Mouse (Mus musculus) kidney, postnatal 25 days (tissue): Measurements from ENCODE around the gene Lrrk1.
A peak's percentile ranks its signal among the peaks of the same experiment; 100 is the strongest.

ENCODE experiments used
- DNase-seq, 2 experiments: peaks; one replicate each; pipeline ENCODE4 v3.0.0; 2021; ENCODE audit warnings: mixed read lengths in 2 of 2

Gene Lrrk1

GRCm38 (mm10) chr7:66333906-66334500 lies 54.1 kb downstream of the Lrrk1 start:
- no peak for DNase-seq

GRCm38 (mm10) chr7:66332340-66332739 lies 55.8 kb downstream of the Lrrk1 start:
- no peak for DNase-seq

- peak in 1 of 2 experiments; percentile 43 for DNase-seq
These were observed 57.5 kb downstream of the Lrrk1 start for GRCm38 (mm10) chr7:66330610-66331009.

- DNase-seq: no peak
These were observed 60.6 kb downstream of the Lrrk1 start for GRCm38 (mm10) chr7:66327516-66327915.

- DNase-seq: peak; percentile 30 to 53
These were observed 62.6 kb downstream of the Lrrk1 start for GRCm38 (mm10) chr7:66325419-66326053.

- no peak for DNase-seq
These were observed 64.7 kb downstream of the Lrrk1 start for GRCm38 (mm10) chr7:66323252-66324015.

GRCm38 (mm10) chr7:66320996-66321395 lies 67.2 kb downstream of the Lrrk1 start:
- peak; percentile 73 to 75 for DNase-seq

- no peak for DNase-seq
These were observed 70.0 kb downstream of the Lrrk1 start for GRCm38 (mm10) chr7:66318147-66318546.

GRCm38 (mm10) chr7:66310670-66311656 lies 77.2 kb downstream of the Lrrk1 start:
- peak; percentile 39 to 79 for DNase-seq

GRCm38 (mm10) chr7:66309950-66310669 lies 78.0 kb downstream of the Lrrk1 start:
- peak; percentile 63 to 71 for DNase-seq

GRCm38 (mm10) chr7:66309240-66309949 lies 78.8 kb downstream of the Lrrk1 start:
- peak; percentile 51 to 61 for DNase-seq

GRCm38 (mm10) chr7:66308581-66309239 lies 79.4 kb downstream of the Lrrk1 start:
- no peak for DNase-seq

- DNase-seq: no peak
These were observed 80.4 kb downstream of the Lrrk1 start for GRCm38 (mm10) chr7:66307791-66308190.

- no peak for DNase-seq
These were observed 82.4 kb downstream of the Lrrk1 start for GRCm38 (mm10) chr7:66305714-66306198.

- no peak for DNase-seq
These were observed 83.0 kb downstream of the Lrrk1 start for GRCm38 (mm10) chr7:66304993-66305713.

- no peak for DNase-seq
These were observed 84.1 kb downstream of the Lrrk1 start for GRCm38 (mm10) chr7:66303922-66304660.

GRCm38 (mm10) chr7:66301486-66301885 lies 86.7 kb downstream of the Lrrk1 start:
- no peak for DNase-seq

GRCm38 (mm10) chr7:66300680-66301079 lies 87.5 kb downstream of the Lrrk1 start:
- DNase-seq: peak; percentile 83 to 86

- no peak for DNase-seq
These were observed 90.5 kb downstream of the Lrrk1 start for GRCm38 (mm10) chr7:66297656-66298021.
